Mouse (Mus musculus) heart, postnatal 0 days (tissue): ENCODE data around the gene Fam117a.

ENCODE experiments used
- CTCF ChIP-seq: IDR thresholded peaks from 2 replicates; pipeline ENCODE4 v1.5.1; 2016; ENCODE audit warnings: antibody characterized with exemption, control low read depth, low read depth
- EP300 ChIP-seq: IDR thresholded peaks from 2 replicates; pipeline ENCODE4 v1.6.1; 2016; ENCODE audit warnings: antibody characterized with exemption, low read depth

- TF ChIP-seq EP300 (no peak), CTCF (no peak)
Observed at GRCm38 (mm10) chr11:95354228-95354944, 17.6 kb downstream of the Fam117a start.
